Mouse (Mus musculus) embryonic facial prominence, embryonic 11.5 days (tissue): ENCODE data around the gene Galnt18. TPM values are rescaled to one million over a fixed set of nuclear protein-coding genes. Genes with fewer than 3 reads are reported as not detected.

Experiments
- ATAC-seq: fragments of 200-750 bp; cut with Nextera tagmentation; replicated peaks from 2 replicates; pipeline ENCODE4 v1.8.0; 2017; ENCODE audit warnings: low read depth; ENCODE audit not compliant: insufficient number of reproducible peaks, low FRiP score, low TSS enrichment
- DNase-seq: peaks from one replicate; pipeline ENCODE4 v3.0.0-alpha.2; 2015; ENCODE audit warnings: low spot score
- H3K27ac ChIP-seq: fragments of 300-500 bp; sonication (generic); replicated peaks from 2 replicates; pipeline ENCODE4 v1.5.1; 2014; ENCODE audit warnings: mild to moderate bottlenecking, low read depth, low read length, control low read depth
- H3K27me3 ChIP-seq: fragments of 300-500 bp; sonication (generic); 2 replicates; pipeline ENCODE4 v1.6.1; 2014; ENCODE audit warnings: mild to moderate bottlenecking, low read length, moderate library complexity, mixed read lengths; ENCODE audit not compliant: control insufficient read depth, insufficient read depth
- H3K36me3 ChIP-seq: fragments of 300-500 bp; sonication (generic); replicated peaks from 2 replicates; pipeline ENCODE4 v1.6.1; 2014; ENCODE audit warnings: low read depth, mild to moderate bottlenecking, low read length, moderate library complexity, mixed read lengths; ENCODE audit not compliant: control insufficient read depth, insufficient read depth
- H3K4me1 ChIP-seq: fragments of 300-500 bp; sonication (generic); 2 replicates; pipeline ENCODE4 v1.6.1; 2014; ENCODE audit warnings: low read length, mixed read lengths; ENCODE audit not compliant: control insufficient read depth, insufficient read depth
- H3K4me2 ChIP-seq: fragments of 300-500 bp; sonication (generic); 2 replicates; pipeline ENCODE4 v1.6.1; 2014; ENCODE audit warnings: low read depth, mild to moderate bottlenecking, control low read depth, low read length, moderate library complexity
- H3K4me3 ChIP-seq: fragments of 300-500 bp; sonication (generic); 2 replicates; pipeline ENCODE4 v1.5.1; 2014; ENCODE audit warnings: low read depth, low read length, control low read depth
- H3K9ac ChIP-seq: fragments of 300-500 bp; sonication (generic); replicated peaks from 2 replicates; pipeline ENCODE4 v1.6.1; 2014; ENCODE audit warnings: mild to moderate bottlenecking, control low read depth, low read length
- H3K9me3 ChIP-seq: fragments of 300-500 bp; sonication (generic); replicated peaks from 2 replicates; pipeline ENCODE4 v1.6.1; 2016; ENCODE audit warnings: mild to moderate bottlenecking, low read length, inconsistent platforms, mixed read lengths; ENCODE audit not compliant: control insufficient read depth
- WGBS: fragments of 180-500 bp; shearing (Covaris S2); extraction: QIAGEN DNeasy Blood & Tissue Kit; methylation state at CpG from one replicate; pipeline ENCODE4 v1.1.7; 2014; 5-methylcytosine and 5-hydroxymethylcytosine counted together
- polyA plus RNA-seq: library from polyadenylated mRNA; unstranded; fragments of >200 nt; fragmentation: Nextera tagmentation; extraction: Ambion mirVana; gene quantifications from 2 replicates; pipeline ENCODE4 v1.2.1, GENCODE M21; 2014

The Galnt18 gene
- polyA plus RNA-seq, 1 experiment from 2014 or later, result 7.0 TPM

- H3K9ac ChIP-seq, result no peak overlapping the region
- WGBS, result 68% methylated on average over 2 of the region's 2 CpGs
- DNase-seq, result no peak
- no peak overlapping the region for H3K4me3 ChIP-seq
- H3K4me1 ChIP-seq, result no peaks in the 10 kb centered on the region
- no peak overlapping the region for H3K27ac ChIP-seq
- H3K4me2 ChIP-seq, result no peak overlapping the region
- no peaks in the 10 kb centered on the region for H3K36me3 ChIP-seq
- no peaks in the 10 kb centered on the region for H3K27me3 ChIP-seq
- no peaks in the 10 kb centered on the region for H3K9me3 ChIP-seq
- ATAC-seq, result no peak
These were observed 140.9 kb downstream of the Galnt18 start for GRCm38 (mm10) chr7:111638899-111639298.

GRCm38 (mm10) chr7:111638465-111638864, 141.3 kb downstream of the Galnt18 start:
- H3K27ac ChIP-seq, result no peak overlapping the region
- no peaks in the 10 kb centered on the region for H3K4me1 ChIP-seq
- H3K9me3 ChIP-seq, result no peaks in the 10 kb centered on the region
- no peak for DNase-seq
- no peak for ATAC-seq
- no peak overlapping the region for H3K4me2 ChIP-seq
- 86% methylated on average over 5 of the region's 5 CpGs for WGBS
- H3K36me3 ChIP-seq, result no peaks in the 10 kb centered on the region
- no peak overlapping the region for H3K9ac ChIP-seq
- no peak overlapping the region for H3K4me3 ChIP-seq
- H3K27me3 ChIP-seq, result no peaks in the 10 kb centered on the region

DNA sequence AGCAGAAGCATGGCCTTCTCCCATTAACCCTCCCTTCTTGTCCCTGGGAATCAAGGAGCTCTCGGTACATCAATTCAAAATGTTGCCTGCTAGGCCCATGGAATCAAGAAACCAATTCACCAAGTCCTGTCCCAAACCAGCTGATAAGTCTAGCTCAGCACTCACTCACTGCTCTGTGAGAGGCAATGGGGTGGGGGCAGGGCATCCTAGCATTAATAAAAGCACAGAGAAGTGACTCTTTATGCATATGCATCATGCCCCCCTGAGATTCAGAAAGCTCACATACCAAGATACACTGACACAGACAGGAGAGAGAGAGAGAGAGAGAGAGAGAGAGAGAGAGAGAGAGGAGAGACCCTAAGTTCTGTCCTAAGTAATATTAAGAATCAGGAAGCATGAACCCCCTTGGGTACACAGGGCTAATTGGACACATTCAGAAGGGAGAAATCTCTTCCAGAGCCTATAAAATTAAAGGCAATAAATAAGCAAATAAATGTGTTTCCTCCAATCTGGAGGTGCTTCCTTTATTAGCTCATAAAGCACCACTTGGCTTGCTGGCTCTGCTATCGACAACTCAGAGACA, 141.8 kb downstream of the Galnt18 start:
- no peak overlapping the region for H3K4me3 ChIP-seq
- H3K27me3 ChIP-seq, result no peaks in the 10 kb centered on the region
- no peaks in the 10 kb centered on the region for H3K4me1 ChIP-seq
- no peak overlapping the region for H3K4me2 ChIP-seq
- H3K27ac ChIP-seq, result no peak overlapping the region
- DNase-seq (no peak), ATAC-seq (no peak)
- no peaks in the 10 kb centered on the region for H3K9me3 ChIP-seq
- H3K36me3 ChIP-seq, result no peaks in the 10 kb centered on the region
- 84% methylated on average over 2 of the region's 2 CpGs for WGBS
- no peak overlapping the region for H3K9ac ChIP-seq

DNA sequence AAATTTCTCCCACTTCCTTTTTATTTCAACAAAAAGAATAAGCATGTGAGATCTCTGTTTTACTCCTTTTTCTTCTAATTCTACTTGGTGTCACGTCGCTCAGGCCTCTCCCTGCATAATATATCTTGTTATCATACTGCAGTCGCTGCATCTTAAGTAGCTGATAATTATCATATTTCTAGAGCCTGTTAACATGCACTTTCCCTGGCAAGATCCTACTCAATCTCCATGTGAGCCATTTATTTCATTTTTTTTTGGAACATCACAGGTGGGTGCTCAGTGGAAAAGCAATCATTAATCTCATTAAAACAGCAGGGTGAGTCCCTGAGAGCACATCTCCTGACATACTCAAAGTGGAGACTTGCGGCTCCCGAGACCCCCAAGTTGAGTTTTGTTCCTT, 143.3 kb downstream of the Galnt18 start:
- Histone ChIP-seq H3K27ac (no peak overlapping the region), H3K36me3 (no peaks in the 10 kb centered on the region), H3K4me2 (no peak overlapping the region), H3K4me3 (no peak overlapping the region), H3K9ac (no peak overlapping the region), H3K4me1 (no peaks in the 10 kb centered on the region), H3K9me3 (no peaks in the 10 kb centered on the region), H3K27me3 (no peaks in the 10 kb centered on the region)
- DNase-seq, result no peak
- ATAC-seq, result no peak
- 89% methylated on average over 5 of the region's 5 CpGs for WGBS

- ATAC-seq, result no peak
- Histone ChIP-seq H3K9me3 (no peaks in the 10 kb centered on the region), H3K36me3 (no peaks in the 10 kb centered on the region), H3K4me3 (no peak overlapping the region), H3K27me3 (no peaks in the 10 kb centered on the region), H3K4me2 (no peak overlapping the region), H3K4me1 (no peaks in the 10 kb centered on the region), H3K9ac (no peak overlapping the region), H3K27ac (no peak overlapping the region)
- no peak for DNase-seq
- WGBS, result 93% methylated on average over 4 of the region's 4 CpGs
These were observed 148.5 kb downstream of the Galnt18 start for GRCm38 (mm10) chr7:111631265-111631664.

DNA sequence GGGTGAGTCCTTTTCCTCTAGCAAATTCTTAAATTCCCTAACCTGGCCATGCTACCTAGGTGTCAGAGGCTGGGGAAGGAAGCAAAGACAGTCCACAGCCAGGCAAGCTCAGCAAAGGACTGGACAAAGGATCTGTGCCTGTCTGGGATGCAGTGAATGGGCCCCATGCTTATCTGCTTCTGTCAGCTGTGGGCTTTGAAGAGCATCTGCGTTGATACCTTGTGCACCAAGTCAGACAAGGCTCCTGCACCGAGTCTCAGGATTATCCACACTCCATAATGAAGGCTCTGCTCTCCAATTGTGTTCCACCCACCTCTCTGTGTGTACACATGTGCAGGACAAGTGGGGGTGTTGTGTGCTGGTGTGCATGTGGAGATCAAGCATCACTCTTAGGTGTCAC, 153.5 kb downstream of the Galnt18 start:
- 73% methylated on average over 2 of the region's 2 CpGs for WGBS
- Histone ChIP-seq H3K27ac (no peak overlapping the region), H3K4me1 (no peaks in the 10 kb centered on the region), H3K36me3 (no peaks in the 10 kb centered on the region), H3K27me3 (no peaks in the 10 kb centered on the region), H3K9ac (no peak overlapping the region), H3K4me3 (no peak overlapping the region), H3K9me3 (no peaks in the 10 kb centered on the region), H3K4me2 (no peak overlapping the region)
- ATAC-seq, result no peak
- no peak for DNase-seq

DNA sequence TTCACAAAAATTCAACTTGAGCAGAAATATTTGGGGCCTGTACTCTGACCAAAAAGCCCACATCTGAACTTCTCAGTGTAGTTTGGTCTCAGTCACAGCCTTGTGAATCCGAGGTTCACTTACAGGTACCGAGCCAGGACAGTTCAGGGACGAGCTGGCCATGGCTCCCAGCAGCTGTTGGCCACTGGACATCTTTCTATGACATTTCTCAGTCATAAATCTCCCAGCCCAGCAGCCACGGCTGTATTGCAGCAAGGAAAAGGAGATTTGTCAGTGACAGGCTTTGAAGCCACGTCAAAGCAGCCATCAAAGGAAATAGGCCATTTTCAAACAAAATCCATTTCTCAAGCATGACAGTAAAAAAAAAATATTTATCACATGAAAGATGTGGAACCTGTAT, 154.0 kb downstream of the Galnt18 start:
- no peaks in the 10 kb centered on the region for H3K27me3 ChIP-seq
- H3K36me3 ChIP-seq, result no peaks in the 10 kb centered on the region
- no peak for DNase-seq
- H3K27ac ChIP-seq, result no peak overlapping the region
- ATAC-seq, result no peak
- no peak overlapping the region for H3K4me3 ChIP-seq
- 74% methylated on average over 5 of the region's 5 CpGs for WGBS
- H3K4me1 ChIP-seq, result no peaks in the 10 kb centered on the region
- no peak overlapping the region for H3K4me2 ChIP-seq
- no peaks in the 10 kb centered on the region for H3K9me3 ChIP-seq
- no peak overlapping the region for H3K9ac ChIP-seq

- H3K4me2 ChIP-seq, result no peak overlapping the region
- no peak overlapping the region for H3K27ac ChIP-seq
- ATAC-seq (no peak), DNase-seq (no peak)
- H3K9ac ChIP-seq, result no peak overlapping the region
- H3K27me3 ChIP-seq, result no peaks in the 10 kb centered on the region
- H3K4me1 ChIP-seq, result no peaks in the 10 kb centered on the region
- H3K9me3 ChIP-seq, result no peaks in the 10 kb centered on the region
- WGBS, result 71% methylated on average over 16 of the region's 16 CpGs
- no peaks in the 10 kb centered on the region for H3K36me3 ChIP-seq
- no peak overlapping the region for H3K4me3 ChIP-seq
These were observed 163.4 kb downstream of the Galnt18 start for GRCm38 (mm10) chr7:111616231-111616937.
